Mouse (Mus musculus) kidney, adult 8-10 months (tissue): ENCODE data around the gene Scn8a.
A peak's percentile ranks its signal among the peaks of the same experiment; 100 is the strongest.

Source experiments
- DNase-seq, 2 experiments: peaks; one replicate each; pipeline ENCODE4 v3.0.0; 2022

Scn8a gene

DNA sequence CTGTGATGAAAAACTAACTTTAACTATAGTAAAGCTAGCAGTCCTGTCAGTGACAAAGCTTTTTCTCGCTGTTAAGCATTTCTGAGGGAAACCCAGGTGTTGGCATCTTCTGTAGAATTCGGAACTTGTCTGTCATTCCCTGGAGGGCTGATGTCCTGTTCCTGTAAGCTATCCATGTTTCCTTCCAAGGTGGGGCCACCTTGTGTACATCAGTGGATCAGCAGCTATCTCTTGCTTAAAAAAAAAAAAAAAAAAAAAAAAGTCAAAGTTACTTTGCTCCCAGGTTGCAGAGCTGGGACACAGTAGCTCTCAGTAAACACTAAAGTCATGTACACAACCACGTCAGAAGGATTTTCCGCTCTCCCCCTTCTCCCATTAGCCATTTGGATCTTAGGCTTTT lies 91.9 kb downstream of the Scn8a start:
- DNase-seq = no peak

DNA sequence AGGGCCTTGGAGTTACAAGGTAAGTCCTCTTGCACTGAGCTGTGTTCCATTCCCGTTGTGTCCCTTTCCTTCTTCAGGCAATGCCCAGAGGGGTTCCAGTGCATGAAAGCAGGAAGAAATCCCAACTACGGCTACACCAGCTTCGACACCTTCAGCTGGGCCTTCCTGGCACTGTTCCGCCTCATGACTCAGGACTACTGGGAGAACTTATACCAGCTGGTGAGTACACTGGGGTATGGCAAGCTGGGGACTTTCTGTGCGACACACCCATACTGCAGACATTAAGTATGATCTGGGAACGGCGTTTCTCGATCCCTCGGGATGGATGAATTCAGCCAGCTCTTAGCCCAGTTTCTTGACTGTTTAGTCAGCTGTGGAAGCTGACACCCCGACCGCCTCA lies 101.8 kb downstream of the Scn8a start:
- no peak for DNase-seq

DNA sequence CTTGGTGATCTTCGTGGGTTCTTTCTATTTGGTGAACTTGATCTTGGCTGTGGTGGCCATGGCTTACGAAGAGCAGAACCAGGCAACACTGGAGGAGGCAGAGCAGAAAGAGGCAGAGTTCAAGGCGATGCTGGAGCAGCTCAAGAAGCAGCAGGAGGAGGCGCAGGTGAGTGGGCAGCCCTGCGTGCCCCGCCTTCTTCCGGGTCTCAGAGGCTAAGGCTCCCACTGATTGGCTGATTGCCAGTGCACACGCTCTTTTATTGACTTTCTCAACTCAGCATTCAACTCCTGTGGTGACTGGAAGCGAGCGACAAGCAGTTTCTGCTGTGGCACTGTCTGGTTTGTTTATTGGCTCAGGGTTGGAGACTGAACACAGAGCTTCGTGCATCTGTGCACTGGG lies 103.1 kb downstream of the Scn8a start:
- no peak for DNase-seq

DNA sequence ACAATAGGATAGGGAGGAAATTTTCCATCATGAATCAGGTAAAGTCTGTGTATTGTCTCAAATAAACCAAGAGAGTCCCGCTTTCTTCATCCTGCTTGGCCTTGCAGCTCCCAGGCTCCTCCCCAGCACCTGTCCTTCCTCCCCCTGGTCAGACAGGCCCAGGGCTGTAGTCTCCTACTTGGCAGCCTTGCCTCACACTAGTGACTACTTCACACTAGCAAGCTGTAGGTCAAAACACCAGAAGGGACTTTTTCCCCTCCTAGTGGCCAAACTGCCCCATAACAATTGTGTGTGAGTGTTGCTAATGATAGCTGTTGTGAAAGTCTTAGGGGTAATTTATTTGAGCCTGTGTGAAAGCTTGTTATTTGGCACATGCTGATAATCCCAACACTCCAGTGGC lies 105.0 kb downstream of the Scn8a start:
- DNase-seq = peak in 1 of 2 experiments; percentile 8

DNA sequence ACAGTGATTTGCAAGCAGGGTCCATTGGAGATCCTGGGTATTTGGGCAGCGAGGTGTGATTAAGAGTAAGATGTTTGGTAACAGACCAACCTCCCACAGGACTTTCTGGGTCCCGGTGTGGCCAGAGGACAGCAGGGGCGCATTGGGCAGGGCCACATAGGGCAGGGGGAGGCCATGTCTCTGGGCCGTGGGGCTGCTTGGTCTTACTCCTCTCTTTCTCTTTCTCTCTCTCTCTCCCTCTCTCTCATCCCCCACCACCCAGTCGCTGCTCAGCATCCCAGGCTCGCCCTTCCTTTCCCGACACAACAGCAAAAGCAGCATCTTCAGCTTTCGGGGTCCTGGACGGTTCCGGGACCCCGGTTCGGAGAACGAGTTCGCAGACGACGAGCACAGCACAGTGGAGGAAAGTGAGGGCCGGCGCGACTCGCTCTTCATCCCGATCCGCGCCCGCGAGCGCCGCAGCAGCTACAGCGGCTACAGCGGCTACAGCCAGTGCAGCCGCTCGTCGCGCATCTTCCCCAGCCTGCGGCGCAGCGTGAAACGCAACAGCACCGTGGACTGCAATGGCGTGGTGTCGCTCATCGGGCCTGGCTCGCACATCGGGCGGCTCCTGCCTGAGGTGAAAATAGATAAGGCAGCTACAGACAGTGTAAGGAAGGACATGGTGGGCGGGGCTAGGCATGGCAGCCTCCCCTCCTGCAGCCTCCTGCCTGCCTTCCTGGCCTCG lies 113.9 kb downstream of the Scn8a start:
- DNase-seq = peak in 1 of 2 experiments; percentile 18

DNA sequence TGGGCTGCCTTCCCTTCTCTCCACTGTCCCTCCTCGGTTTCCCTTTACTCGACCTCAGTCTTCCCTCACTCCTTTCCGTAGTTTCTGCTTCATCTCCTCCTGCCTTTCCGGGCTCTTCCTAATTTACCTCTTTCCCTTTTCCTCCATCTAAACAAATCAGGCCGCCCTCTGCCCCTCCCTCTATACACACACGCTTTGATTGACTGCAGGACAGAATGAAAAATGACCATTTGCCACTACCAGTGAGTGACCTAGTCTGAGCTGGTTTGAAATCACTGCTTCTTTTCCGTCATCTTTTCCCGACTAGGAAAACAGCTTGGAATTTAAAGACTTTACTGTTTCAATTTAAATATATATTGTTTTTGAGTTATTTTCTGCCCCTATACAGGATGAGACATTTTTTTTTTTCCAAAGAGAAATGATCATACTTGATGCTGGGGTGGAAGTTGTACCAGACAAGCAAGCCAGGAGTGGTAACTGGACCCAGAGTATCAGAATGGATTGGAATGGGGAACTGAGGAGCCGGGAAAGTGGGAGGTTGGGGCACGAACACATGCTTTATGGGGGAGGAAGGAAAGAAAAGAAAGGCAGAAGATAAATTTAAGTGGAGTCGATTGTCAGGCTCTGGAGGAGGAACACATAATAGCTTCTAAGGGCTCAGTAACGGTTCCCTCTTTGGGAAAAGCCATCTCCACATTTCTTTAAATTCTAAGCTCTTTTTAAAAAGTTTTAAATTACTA lies 114.7 kb downstream of the Scn8a start:
- DNase-seq = no peak

DNA sequence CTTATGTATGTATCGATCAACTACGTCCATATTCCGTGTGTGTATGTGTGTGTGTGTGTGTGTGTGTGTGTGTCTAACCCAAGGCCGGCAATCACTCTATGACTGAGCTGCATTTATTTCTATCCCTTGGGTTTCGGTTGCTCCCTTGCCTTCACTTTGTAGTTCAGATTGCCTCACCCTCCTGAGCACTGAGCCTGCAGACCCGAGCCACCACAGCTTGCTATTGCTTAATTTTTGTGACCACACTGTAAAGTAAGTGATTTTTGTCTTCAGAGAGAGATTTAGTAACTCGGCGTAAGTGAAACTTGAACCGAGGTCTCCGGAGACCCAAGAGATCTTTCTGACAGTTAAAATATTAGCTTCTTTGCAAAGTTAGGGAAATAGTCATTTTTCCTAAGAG lies 116.8 kb downstream of the Scn8a start:
- no peak for DNase-seq

DNA sequence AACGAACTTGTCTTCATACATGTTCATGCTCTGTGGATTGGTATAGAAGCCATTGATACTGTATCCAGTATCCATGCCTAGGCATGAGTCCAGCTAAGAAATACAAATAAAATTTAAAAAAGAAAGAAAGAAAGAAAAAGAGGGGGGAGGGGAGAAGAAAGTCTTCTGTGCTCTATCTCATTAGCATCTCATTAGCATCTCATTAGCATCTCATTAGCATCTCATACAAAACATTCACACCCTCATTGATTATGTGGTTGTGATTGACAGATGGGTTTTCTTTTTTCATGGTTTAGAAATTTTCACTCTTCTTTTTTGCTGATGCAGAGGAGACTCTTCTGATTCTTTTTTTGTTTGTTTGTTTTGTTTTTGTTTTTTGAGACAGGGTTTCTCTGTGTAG lies 117.4 kb downstream of the Scn8a start:
- DNase-seq = no peak

DNA sequence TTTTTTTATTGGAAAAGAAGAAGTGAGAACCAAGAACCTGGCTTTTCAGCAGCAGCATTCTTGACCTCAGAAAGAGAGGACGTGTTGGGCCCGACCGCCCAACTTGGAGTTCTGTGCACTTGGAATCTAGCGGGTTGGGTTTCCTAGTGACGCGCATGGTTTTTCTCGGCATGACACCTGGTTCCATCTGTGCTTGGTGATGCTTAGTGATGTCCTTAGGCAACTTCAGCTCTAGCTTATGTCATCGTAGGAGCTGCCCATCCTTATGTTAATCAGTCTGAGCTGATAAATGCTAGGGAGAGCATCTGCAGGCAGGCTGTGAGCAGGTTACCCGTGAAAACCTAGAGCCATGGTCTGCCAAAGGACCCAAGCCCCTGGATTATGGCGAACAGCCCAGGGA lies 120.6 kb downstream of the Scn8a start:
- DNase-seq = no peak

DNA sequence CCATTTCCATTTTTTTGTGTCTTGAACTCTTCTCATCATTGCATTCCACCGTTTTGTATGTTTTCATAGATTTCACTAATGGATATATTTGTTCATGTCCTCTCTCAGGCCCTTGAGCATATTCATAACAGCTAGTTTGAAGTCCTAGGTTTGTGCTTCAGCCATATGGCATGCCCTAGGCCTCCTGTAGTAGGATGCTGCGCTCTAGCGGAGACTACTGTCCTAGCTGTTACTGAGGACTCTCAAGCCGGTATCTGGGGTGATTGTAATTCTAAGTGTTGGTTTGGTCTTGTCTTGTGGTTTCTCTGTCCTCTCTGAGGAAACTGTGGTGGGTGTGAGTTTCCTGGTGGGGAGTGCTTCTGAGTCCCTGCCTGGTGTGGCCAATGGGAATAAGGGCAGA lies 127.4 kb downstream of the Scn8a start:
- DNase-seq = peak in 1 of 2 experiments; percentile 15

DNA sequence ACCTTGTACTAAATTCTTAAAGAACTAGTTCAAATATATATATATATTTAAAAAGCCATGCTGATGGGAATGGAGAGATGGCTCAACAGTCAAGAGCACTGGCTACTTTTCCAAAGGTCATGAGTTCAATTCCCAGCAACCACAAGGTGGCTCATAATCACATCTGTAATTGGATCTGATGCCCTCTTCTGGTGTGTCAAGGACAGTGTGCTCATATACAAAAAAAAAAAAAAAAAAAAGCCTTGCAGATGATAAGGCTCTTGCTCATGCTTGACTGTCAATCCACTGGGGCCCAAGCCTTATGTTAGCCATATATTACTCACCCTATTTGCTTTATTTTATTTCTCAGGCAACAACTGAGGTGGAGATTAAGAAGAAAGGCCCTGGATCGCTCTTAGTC lies 132.0 kb downstream of the Scn8a start:
- DNase-seq = no peak

DNA sequence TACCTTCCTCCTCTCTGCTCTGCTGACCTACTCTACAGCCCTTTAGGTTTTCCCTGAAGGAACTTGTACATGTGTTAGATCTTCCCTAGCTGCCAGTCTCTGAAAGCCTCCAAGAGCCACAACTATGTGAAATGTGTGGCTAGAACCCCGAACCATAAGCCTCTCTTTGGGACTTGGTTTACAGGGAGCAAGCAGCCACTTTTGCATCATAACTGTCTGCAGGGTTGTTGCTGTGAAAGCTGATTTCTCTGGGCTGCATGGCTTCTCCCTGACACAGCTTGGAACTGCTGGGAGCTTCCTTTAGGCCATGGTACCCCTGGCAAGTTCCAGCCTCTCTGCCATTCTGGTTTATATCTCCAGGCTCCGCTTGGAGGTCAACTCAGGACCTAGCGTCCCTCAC lies 132.8 kb downstream of the Scn8a start:
- DNase-seq = no peak

DNA sequence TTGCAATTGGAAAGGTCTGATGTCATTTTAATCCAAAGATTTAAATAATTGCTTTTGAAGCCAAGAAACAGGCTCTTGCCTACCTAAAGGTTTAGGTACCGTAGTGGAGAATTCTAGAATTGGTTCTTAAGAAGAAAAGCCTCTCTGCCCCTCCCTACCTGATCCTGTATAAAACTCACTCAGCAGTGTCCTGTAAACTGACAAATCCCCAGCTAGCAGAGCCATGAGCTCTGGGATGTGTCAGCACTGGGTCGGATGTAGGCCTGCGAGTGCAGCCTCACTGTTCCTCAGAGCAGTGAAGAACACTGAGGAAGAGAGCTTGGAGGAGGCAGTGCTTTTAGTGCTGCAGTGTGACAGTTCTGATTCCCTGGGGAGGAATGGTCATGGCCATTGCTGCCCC lies 134.9 kb downstream of the Scn8a start:
- no peak for DNase-seq

DNA sequence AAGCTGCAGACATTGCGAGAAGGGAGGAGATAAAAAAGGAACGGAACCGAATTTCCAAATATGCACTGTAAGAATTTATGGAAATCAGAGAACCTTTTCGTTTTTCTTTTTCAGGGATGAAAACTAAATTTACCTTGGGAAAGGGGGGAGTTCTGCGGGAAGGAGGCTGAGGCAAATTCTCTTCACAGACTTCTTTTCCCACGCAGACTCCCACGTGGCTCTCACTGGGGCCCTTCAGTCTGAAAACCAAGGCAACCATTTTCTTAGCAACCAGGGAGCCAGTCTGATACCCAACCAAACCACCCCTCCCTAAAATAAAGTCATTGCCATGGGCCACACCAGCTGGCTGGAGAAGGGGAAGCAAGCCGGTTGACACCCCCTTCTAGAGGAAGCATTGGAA lies 136.1 kb downstream of the Scn8a start:
- no peak for DNase-seq

DNA sequence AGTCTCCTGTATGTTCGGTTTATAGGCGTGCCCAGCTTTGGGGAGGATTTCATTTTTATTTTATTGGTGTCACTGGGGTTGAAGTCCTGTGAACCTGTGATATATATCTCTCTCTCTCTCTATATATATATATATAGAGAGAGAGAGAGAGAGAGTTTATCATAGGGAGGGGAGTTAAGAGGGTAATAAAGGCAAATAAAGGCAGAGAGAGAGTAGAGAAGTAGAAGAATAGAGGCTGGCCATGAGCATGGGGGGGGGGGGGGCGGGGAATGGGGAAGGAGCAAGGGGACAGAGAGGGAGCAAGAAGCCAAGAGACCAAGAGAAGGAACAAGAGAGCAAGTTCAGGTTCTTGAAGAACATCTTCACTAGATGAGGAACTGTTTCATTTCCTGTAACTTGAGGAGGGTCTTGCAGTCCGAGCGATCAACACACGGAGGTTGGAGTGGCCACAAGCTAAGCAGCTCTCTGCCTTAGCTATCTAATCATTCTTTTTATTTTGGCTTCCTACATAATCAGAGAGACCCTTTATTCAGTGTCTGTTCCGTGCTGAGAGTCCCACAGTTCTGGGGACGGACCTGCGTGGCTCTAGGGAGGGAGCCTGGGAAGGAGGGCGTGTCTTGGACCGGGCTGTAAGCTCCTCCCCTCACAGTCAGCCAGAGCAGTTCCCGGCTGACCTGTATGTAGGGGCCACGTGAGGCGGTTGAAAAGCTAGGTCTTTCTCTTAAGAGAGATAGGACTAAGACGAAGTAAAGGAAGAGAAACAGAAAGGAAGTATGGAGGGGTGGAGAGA lies 136.8 kb downstream of the Scn8a start:
- DNase-seq = peak; percentile 60 to 61

DNA sequence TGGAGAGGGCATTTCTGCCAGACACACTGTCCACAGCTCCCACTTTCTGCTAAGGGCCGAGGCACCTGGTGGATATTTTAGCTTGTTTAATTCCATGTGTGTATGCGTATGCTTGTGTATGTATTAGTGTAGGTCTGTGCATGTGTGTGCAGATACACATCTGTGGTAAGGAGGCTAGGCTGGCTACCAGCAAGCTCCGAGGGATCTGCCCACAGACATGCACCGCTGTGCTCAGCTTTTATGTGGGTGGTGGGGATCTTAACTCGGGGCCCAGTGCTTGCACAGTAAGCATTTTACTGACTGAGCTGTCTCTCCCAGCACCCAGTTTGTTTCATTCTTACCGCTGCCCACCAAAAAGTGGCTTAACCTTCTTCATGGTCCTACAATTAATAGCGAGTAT lies 137.6 kb downstream of the Scn8a start:
- no peak for DNase-seq

DNA sequence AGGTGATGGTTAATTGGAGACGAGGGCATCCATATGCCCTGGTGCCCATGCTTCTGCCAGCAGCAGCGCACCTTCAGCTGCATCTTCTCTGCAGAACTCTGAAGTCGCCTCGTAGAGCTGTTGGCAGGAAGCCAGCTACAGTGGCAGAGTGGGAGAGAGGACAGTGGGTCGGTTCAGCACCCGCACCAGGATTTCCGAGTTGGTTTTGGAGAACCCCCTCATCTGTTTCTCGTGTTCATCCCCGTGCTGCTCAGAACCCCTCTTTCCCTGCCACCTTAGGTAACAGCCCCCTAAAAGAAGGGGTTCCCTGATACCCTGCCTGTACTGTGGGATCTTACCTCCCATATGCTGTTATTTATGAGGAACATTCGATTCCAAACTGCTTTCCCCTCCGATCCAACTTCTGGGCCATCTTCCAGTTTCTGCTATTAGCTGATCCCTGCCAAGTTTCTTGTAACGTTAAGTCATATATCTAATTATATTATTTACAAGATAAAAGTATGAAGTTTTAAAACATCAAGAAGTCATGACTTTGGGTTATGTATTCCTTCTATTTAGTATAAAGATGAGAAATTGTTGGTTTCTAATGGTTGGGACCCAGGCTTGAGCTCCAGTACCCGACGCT lies 138.8 kb downstream of the Scn8a start:
- DNase-seq = no peak

DNA sequence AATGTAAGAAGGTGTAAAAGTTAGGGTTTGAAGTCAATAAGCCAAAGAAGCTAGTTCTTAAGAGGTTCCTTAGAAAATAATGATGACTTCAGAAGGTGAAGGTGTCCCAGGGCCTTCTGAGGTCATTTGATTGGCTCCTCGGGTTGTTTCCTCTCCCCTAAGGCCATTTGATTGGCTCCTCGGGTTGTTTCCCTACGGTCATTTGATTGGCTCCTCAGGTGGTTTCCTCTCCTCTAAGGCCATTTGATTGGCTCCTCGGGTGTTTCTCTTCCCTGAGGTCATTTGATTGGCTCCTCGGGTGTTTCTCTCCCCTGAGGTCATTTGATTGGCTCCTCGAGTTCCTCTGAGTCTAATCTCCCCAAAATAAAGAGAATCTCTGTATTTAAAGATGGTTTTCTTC lies 141.7 kb downstream of the Scn8a start:
- no peak for DNase-seq

DNA sequence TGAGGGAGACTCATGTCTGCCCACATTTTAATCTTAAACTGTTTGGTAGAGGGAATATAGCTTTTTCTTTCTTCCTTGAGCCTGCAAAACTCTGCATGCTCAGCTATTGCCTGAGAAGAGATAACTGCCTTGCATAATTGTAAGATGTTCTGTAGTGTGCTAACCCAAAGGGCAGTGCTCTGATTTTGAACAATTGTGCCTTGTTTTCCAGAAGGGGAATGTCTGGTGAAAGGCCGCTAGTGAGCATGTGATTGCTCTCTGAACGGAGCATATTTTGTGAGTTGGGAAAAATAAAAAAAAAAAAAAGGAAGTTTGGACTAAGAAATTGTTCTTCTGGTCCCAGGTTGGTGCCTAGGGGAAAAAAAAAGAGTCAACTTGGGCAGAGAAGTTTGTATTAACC lies 159.3 kb downstream of the Scn8a start:
- no peak for DNase-seq

DNA sequence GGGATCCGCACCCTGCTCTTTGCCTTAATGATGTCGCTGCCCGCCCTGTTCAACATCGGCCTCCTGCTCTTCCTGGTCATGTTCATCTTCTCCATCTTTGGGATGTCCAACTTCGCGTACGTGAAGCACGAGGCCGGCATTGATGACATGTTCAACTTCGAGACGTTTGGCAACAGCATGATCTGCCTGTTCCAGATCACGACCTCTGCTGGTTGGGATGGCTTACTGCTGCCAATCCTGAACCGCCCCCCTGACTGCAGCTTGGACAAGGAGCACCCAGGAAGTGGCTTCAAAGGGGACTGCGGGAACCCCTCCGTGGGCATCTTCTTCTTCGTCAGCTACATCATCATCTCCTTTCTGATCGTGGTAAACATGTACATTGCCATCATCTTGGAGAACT lies 170.0 kb downstream of the Scn8a start:
- no peak for DNase-seq

DNA sequence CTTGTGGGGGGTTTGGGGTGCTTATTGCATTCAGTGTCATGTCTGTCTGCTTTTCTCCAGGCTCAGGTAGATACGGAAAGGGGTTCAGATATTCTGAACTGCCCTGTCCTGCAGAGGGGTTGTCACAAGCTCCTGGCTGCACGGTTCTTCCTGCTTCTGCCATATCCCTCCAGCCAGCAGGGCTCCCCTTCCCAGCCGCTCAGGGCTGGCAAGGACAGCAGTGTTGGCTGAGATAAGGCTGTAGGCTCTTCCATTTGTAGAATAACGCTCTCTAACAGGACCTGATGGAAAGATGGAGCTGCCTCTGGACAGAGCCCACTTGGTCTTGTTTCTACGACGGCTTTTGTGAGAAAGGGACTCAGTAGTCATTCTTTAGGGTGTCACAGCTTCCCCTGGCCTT lies 172.3 kb downstream of the Scn8a start:
- DNase-seq = no peak

DNA sequence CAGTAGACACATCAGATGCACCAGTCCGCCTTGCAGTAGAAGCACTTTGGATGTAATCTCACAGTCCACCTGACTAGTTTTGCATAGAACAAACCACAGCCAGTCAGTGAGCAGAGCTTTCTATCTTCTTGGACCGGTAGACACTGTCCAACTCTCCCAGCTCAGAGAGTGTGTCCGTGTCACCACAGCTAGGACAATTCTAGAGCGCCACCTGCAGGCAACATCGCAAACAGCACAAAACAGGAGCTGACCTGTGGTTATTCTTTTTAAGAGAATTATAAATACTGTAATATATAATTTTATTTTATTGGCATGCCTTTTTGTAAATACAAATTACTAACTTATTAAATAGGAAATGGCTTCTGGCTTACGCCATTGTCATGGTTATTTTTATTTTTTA lies 173.0 kb downstream of the Scn8a start:
- DNase-seq = peak; percentile 39 to 65

DNA sequence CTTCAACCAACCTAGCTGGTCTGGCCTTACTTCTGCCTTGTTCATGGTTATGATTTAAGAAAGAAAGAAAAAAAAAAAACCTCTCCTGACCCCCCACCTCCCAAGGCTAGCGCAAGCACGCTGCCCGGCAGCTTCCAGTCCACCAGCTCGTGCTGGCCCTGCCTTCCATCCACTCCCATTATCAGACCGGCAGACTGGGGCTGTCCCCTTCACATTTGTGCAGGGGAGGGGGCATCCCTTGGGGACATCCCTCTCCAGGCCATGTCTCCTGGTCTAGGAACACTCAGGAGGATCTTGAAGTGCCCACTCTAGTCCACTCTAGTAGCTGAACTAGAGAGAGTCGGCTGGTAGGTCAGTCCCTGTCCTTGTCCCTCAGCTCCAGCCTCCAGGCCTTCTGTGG lies 174.9 kb downstream of the Scn8a start:
- no peak for DNase-seq
